Mouse (Mus musculus) liver, embryonic 11.5 days (tissue): Measurements from ENCODE around the gene Rfpl4. TPM values are rescaled to one million over a fixed set of nuclear protein-coding genes. Genes with fewer than 3 reads are reported as not detected.
"Not testable (repeated sequence)": the region's sequence is repeated elsewhere in the genome, so short reads cannot be mapped to it uniquely, and the experiment has no call there.

ENCODE experiments used
- ATAC-seq: fragments of 200-750 bp; cut with Nextera tagmentation; replicated peaks from 2 replicates; pipeline ENCODE4 v1.8.0; 2017; ENCODE audit warnings: moderate number of reproducible peaks, mild to moderate bottlenecking, moderate TSS enrichment, moderate library complexity; ENCODE audit not compliant: low FRiP score
- DNase-seq: peaks from one replicate; pipeline ENCODE4 v3.0.0-alpha.2; 2017; ENCODE audit warnings: low spot score
- H3K27ac ChIP-seq: fragments of 300-500 bp; sonication (generic); 2 replicates; pipeline ENCODE4 v1.5.1; 2014; ENCODE audit warnings: mild to moderate bottlenecking, low read depth, low read length, control low read depth
- H3K27me3 ChIP-seq: fragments of 300-500 bp; sonication (generic); replicated peaks from 2 replicates; pipeline ENCODE4 v1.6.1; 2014; ENCODE audit warnings: low read length, mixed read lengths; ENCODE audit not compliant: control insufficient read depth, insufficient read depth
- H3K36me3 ChIP-seq: fragments of 300-500 bp; sonication (generic); 2 replicates; pipeline ENCODE4 v1.6.1; 2014; ENCODE audit warnings: mild to moderate bottlenecking, low read length, moderate library complexity, mixed read lengths; ENCODE audit not compliant: control insufficient read depth, insufficient read depth
- H3K4me1 ChIP-seq: fragments of 300-500 bp; sonication (generic); replicated peaks from 2 replicates; pipeline ENCODE4 v1.6.1; 2014; ENCODE audit warnings: low read length, mixed read lengths; ENCODE audit not compliant: control insufficient read depth, insufficient read depth
- H3K4me2 ChIP-seq: fragments of 300-500 bp; sonication (generic); 2 replicates; pipeline ENCODE4 v1.6.1; 2014; ENCODE audit warnings: mild to moderate bottlenecking, control low read depth, moderate library complexity
- H3K4me3 ChIP-seq: fragments of 300-500 bp; sonication (generic); 2 replicates; pipeline ENCODE4 v1.5.1; 2014; ENCODE audit warnings: low read depth, low read length, control low read depth
- H3K9ac ChIP-seq: fragments of 300-500 bp; sonication (generic); 2 replicates; pipeline ENCODE4 v1.6.1; 2014; ENCODE audit warnings: low read depth, low read length, control low read depth
- H3K9me3 ChIP-seq: fragments of 300-500 bp; sonication (generic); 2 replicates; pipeline ENCODE4 v1.6.1; 2016; ENCODE audit warnings: low read length, inconsistent platforms, mixed read lengths; ENCODE audit not compliant: control insufficient read depth
- WGBS: fragments of 180-500 bp; shearing (Covaris S2); extraction: QIAGEN DNeasy Blood & Tissue Kit; methylation state at CpG from one replicate; pipeline ENCODE4 v1.1.7; 2014; 5-methylcytosine and 5-hydroxymethylcytosine counted together
- polyA plus RNA-seq: library from polyadenylated mRNA; unstranded; fragments of >200 nt; fragmentation: Nextera tagmentation; extraction: Ambion mirVana; gene quantifications from 2 replicates; pipeline ENCODE4 v1.2.1, GENCODE M21; 2014

Rfpl4 gene
- polyA plus RNA-seq, 1 experiment from 2014 or later = not detected

- no peak overlapping the region for H3K4me2 ChIP-seq
- WGBS = 84% methylated on average over 5 of the region's 5 CpGs
- peaks cover 59% of the 10 kb centered on the region for H3K36me3 ChIP-seq
- no peak overlapping the region for H3K4me3 ChIP-seq
- H3K27ac ChIP-seq = no peak overlapping the region
- no peaks in the 10 kb centered on the region for H3K9me3 ChIP-seq
- ATAC-seq (no peak), DNase-seq (no peak)
- H3K9ac ChIP-seq = no peak overlapping the region
- no peaks in the 10 kb centered on the region for H3K27me3 ChIP-seq
- peaks cover 16% of the 10 kb centered on the region for H3K4me1 ChIP-seq
Observed at GRCm38 (mm10) chr7:5086921-5087440, 29.8 kb downstream of the Rfpl4 start.

GRCm38 (mm10) chr7:5085512-5085911, 31.2 kb downstream of the Rfpl4 start:
- no peak overlapping the region for H3K4me3 ChIP-seq
- no peaks in the 10 kb centered on the region for H3K9me3 ChIP-seq
- no peak for ATAC-seq
- H3K27ac ChIP-seq = no peak overlapping the region
- 67% methylated on average over 1 of the region's 1 CpGs for WGBS
- H3K36me3 ChIP-seq = peaks cover 46% of the 10 kb centered on the region
- no peak overlapping the region for H3K4me2 ChIP-seq
- peaks cover 16% of the 10 kb centered on the region for H3K4me1 ChIP-seq
- no peak for DNase-seq
- no peak overlapping the region for H3K9ac ChIP-seq
- H3K27me3 ChIP-seq = no peaks in the 10 kb centered on the region

DNA sequence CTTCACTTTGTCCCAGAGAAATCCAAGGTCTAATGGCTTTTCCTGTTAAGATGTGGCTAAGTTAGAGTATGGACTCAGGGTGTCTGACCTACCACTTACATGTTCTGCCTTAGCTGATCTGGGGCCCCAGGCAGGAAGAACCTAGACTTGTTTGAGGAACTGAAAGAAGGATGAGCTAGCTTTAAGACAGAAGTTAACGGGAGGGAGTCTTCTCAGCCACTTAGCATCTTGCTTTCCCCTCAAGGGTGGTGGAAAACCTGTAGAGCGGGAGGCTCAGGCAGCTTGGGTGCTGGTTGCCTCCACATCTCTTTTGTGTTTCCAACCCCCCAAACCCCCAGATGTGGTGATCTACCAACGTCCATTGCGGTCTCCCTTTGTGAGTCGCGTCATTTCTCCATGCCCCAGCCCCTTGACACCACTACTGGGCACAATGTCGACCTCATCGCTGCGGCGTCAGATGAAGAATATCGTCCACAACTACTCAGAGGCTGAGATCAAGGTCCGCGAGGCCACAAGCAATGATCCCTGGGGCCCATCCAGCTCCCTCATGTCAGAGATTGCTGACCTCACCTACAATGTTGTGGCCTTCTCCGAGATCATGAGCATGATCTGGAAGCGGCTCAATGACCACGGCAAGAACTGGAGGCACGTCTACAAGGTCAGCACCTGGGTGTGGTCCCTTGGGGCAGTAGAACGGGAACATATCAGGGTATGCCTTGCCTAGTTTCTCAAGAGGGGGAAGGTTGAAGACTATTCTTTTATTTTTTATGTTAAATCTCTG, 33.2 kb downstream of the Rfpl4 start:
- no peak for ATAC-seq
- H3K9ac ChIP-seq = no peak overlapping the region
- H3K9me3 ChIP-seq = no peaks in the 10 kb centered on the region
- peaks cover 37% of the 10 kb centered on the region for H3K36me3 ChIP-seq
- H3K27me3 ChIP-seq = no peaks in the 10 kb centered on the region
- WGBS = 88% methylated on average over 18 of the region's 18 CpGs
- no peak overlapping the region for H3K4me3 ChIP-seq
- H3K27ac ChIP-seq = no peak overlapping the region
- peaks cover 16% of the 10 kb centered on the region for H3K4me1 ChIP-seq
- DNase-seq = no peak
- peak overlapping the region; percentile 39; the same call in 1 of the 2 replicates for H3K4me2 ChIP-seq

GRCm38 (mm10) chr7:5081939-5082338, 34.8 kb downstream of the Rfpl4 start:
- Histone ChIP-seq H3K4me2 (peak overlapping the region; percentile 75), H3K27ac (peak overlapping the region; percentile 89), H3K36me3 (peaks cover 36% of the 10 kb centered on the region), H3K4me3 (peak overlapping the region; percentile 83), H3K9ac (peak overlapping the region; percentile 87), H3K9me3 (no peaks in the 10 kb centered on the region), H3K27me3 (no peaks in the 10 kb centered on the region), H3K4me1 (peaks cover 19% of the 10 kb centered on the region)
- WGBS = 89% methylated on average over 2 of the region's 2 CpGs
- DNase-seq (no peak), ATAC-seq (no peak)

DNA sequence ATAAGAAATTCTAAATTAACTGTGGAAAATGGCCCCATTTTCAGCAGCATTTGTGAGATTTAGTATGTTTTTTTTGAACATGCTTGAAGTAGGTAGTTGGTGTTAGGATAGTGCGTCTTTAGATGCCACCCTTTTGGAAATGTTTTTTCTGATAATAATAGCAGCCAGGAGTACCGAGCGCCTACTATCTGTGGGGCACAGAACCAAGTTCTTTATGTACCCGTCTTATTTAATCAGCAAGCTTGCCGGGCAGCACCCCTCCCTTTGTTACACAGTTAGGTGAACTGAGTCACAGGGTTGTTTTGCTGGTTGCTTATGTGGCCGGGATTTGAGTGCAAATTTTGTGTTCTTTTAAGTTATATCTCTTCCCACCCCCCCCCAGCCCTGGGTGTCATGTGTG, 35.5 kb downstream of the Rfpl4 start:
- peak overlapping the region; percentile 75 for H3K4me2 ChIP-seq
- DNase-seq (no peak), ATAC-seq (peak; percentile 48)
- no peaks in the 10 kb centered on the region for H3K9me3 ChIP-seq
- H3K4me1 ChIP-seq = peaks cover 22% of the 10 kb centered on the region
- H3K27me3 ChIP-seq = no peaks in the 10 kb centered on the region
- H3K9ac ChIP-seq = peak overlapping the region; percentile 87
- peaks cover 40% of the 10 kb centered on the region for H3K36me3 ChIP-seq
- 41% methylated on average over 6 of the region's 6 CpGs for WGBS
- H3K4me3 ChIP-seq = peak overlapping the region; percentile 83
- peak overlapping the region; percentile 89 for H3K27ac ChIP-seq

DNA sequence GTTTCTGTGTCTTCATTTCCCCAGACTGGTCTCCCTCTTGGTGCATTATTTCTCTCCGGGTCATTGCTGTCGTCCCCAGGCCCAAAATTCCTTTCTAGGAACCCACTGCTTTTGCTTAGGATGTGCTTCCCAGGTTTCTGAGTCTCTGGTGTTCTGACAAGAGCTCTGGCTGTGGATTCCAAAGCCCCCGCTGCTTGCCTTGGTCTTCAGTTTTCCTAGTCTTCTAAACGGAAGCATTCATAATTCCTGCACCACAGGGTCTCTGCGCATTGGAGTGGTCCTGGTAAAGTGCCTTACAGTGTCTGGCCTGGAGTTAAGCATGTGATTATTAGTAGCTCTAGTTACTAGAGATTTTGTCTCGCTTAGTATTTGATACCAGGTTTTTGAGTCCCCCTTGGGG, 35.9 kb downstream of the Rfpl4 start:
- 14% methylated on average over 6 of the region's 6 CpGs for WGBS
- peak overlapping the region; percentile 75 for H3K4me2 ChIP-seq
- peak overlapping the region; percentile 87 for H3K9ac ChIP-seq
- DNase-seq (no peak), ATAC-seq (no peak)
- peak overlapping the region; percentile 89 for H3K27ac ChIP-seq
- H3K4me3 ChIP-seq = peak overlapping the region; percentile 83
- peaks cover 22% of the 10 kb centered on the region for H3K4me1 ChIP-seq
- H3K27me3 ChIP-seq = no peaks in the 10 kb centered on the region
- peaks cover 37% of the 10 kb centered on the region for H3K36me3 ChIP-seq
- H3K9me3 ChIP-seq = no peaks in the 10 kb centered on the region

GRCm38 (mm10) chr7:5080010-5080751, 36.6 kb downstream of the Rfpl4 start, which contains the start of gene Epn1:
TSS of gene Epn1 (plus strand) at chr7:5080235.
- H3K27ac ChIP-seq = peak within 1 kb of the TSS; percentile 89
- peaks cover 38% of the 10 kb centered on the region for H3K36me3 ChIP-seq
- peak within 1 kb of the TSS; percentile 87 for H3K9ac ChIP-seq
- peak within 1 kb of the TSS; percentile 83 for H3K4me3 ChIP-seq
- peaks cover 22% of the 10 kb centered on the region for H3K4me1 ChIP-seq
- H3K27me3 ChIP-seq = no peaks in the 10 kb centered on the region
- peak within 1 kb of the TSS; percentile 75 for H3K4me2 ChIP-seq
- peak; percentile 91 for ATAC-seq
- H3K9me3 ChIP-seq = no peaks in the 10 kb centered on the region
- under 1% methylated on average over 80 of the region's 81 CpGs for WGBS
- DNase-seq = peak; percentile 95

- DNase-seq, H3K9me3 ChIP-seq, H3K27me3 ChIP-seq: not testable (repeated sequence)
- Histone ChIP-seq H3K36me3 (peaks cover 40% of the 10 kb centered on the region), H3K4me3 (peak overlapping the region; percentile 83), H3K4me2 (peak overlapping the region; percentile 75), H3K27ac (peak overlapping the region; percentile 89), H3K9ac (peak overlapping the region; percentile 87), H3K4me1 (peaks cover 20% of the 10 kb centered on the region)
- 41% methylated on average over 7 of the region's 13 CpGs for WGBS
- peak; percentile 3; the same call in 1 of the 2 replicates for ATAC-seq
Observed at GRCm38 (mm10) chr7:5079365-5080009, 37.3 kb downstream of the Rfpl4 start.
